Mouse (Mus musculus): Measurements from ENCODE around the gene Rbm20.
"Not testable (repeated sequence)": the region's sequence is repeated elsewhere in the genome, so short reads cannot be mapped to it uniquely, and the experiment has no call there.

Rbm20 gene

DNA sequence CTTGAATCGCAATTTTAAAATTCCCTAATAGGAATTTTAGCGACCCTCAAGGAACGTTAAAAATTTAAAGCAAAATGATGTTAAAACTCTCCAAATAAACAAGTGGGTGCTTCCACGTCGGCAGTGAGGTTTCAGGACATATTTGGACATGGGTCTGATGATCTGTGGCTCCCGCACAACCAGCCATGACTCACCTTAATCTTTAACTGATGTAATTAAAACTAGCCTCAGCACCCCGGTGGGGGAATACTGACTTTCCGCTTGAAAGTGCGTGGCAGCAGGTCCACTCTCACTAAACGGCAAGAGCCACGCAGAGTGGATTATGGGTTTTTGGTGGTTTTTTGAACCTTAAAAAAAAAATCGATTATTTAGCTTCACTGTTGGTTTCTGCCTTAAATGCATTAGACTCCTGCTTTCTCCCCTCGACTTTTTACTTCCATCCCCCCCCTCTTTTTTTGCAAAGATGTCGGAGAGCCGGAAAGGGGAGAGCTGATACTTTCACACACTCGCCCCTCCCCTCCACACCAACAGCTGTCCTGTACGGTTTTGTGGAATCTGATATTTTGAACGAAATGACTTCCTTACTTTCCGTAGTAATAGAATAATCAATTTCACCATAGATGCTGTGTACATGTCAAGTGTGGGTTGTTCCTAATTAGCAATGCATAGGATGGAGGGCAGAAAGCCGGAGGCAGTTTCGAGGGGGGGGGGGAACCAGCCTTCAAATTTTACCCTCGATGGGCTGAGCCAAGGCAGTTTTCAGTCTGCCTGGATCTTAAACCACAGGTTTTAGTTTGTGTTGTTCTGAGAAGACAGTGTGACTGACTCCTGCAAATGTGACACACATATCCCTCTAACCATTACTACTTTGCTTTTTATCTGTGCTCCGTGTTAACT, 117.1 kb downstream of the Rbm20 start:
- no peak for DNase-seq

- DNase-seq: no peak
Measured at GRCm38 (mm10) chr19:53794996-53795395, 117.9 kb downstream of the Rbm20 start.

DNA sequence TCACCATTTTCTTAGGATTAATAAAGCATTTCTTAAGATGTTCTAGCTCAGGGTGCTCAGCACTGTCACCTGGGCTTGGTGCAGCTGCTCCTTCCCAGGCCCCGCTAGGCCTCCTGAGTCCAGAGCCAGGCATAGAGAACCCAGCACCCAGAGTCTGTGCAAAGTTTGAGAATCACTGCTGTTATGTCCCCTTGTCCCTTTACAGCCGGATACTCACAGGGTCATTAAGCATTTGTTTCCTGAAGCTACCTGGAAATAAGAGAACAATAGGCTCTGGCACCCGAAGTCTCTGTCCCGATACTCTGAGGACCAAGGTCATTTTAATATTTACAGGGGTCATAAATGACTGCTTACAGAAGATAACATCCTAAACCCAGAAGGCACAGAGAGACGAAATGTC, 118.9 kb downstream of the Rbm20 start:
- DNase-seq: no peak

DNA sequence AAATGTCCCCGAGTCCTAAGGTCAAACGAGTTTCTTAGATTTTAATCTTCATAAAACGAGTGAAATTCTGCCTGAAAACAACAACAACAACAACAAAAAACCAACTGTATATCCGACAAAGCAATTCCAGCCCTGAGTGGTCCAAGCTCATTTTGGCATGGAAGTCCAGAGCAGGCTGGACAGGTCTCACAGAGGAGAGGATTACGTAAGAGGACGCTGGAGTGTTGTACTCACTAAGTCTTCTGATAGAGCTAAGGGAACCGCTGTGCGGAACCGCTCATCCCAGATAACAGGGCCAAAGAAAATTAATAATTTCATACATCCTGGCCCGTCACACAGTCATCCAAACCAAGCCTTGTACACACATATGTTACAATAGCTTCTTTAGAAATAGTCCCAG, 120.7 kb downstream of the Rbm20 start:
- DNase-seq: no peak

DNA sequence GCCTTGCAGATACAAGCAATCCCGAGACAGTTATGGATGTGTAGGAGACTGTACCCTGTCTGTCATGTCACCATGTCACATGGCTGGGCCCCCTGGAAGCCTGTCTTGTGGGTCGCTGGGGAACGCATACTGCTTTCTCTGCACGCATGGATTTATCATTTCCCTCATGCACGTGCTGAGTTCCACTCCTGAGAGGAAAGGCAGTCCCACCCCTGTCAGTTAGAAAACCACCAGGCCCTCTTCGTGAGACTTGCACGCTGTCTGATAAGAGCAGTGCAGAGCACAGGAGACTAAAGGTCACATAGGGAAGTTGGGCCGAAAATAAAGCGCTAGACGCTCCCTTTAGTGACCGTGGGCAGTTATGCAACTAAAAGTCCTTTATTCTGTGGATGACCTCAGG, 122.8 kb downstream of the Rbm20 start:
- no peak for DNase-seq

DNA sequence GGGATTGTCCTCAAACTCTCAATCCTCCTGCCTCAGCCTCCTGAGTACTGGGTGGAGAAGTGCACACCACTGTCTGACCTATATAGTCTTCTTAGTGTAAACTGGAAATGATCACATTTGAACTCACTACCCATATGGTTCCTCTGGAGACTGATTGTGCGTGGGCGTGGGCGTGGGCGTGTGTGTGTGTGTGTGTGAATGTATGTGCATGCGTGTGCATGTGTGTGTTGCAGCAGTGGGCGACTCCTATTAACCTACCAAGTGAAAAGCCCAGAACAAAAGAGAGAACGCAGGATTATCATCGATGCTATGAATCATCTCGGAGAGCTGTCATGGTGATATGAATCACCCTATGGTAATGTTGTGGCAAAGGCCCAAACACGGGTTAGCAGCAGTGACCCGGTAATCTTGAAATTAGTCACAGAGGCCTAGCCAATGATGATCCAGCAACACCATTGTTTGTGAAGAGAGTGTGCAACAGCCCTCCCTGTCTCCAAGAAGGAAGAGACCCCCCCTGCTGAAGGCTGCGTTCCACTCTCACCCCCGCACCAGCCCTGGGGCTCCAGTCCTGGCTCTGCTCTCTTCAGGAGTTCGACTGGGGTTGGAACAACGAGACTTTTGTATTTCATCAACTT, 123.4 kb downstream of the Rbm20 start:
- DNase-seq: no peak

- DNase-seq: no peak
Measured at GRCm38 (mm10) chr19:53801380-53801779, 124.3 kb downstream of the Rbm20 start.

- no peak for DNase-seq
Measured at GRCm38 (mm10) chr19:53801789-53802683, 124.9 kb downstream of the Rbm20 start.

DNA sequence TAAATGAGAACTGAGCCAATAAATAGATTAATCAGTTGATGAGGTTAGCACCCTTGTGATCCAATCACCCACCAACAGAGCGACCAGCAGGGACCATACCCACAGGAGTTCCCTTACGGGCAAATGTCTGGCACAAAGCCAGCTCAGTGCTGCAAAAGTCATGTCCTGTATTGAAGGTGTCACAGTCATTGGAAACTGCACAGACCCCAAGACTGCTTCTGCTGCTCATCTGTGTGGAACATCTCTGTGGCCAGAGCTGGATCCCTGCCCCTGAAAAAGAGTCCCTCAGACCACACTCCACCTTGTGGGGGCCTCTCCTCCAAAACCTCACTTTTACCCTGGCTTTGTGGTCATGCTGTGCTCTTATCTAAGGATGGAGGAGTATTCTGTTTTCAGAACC, 126.8 kb downstream of the Rbm20 start:
- no peak for DNase-seq

GRCm38 (mm10) chr19:53805063-53805462, 128.0 kb downstream of the Rbm20 start:
- DNase-seq: no peak

GRCm38 (mm10) chr19:53806126-53806525, 129.0 kb downstream of the Rbm20 start:
- DNase-seq: no peak

DNA sequence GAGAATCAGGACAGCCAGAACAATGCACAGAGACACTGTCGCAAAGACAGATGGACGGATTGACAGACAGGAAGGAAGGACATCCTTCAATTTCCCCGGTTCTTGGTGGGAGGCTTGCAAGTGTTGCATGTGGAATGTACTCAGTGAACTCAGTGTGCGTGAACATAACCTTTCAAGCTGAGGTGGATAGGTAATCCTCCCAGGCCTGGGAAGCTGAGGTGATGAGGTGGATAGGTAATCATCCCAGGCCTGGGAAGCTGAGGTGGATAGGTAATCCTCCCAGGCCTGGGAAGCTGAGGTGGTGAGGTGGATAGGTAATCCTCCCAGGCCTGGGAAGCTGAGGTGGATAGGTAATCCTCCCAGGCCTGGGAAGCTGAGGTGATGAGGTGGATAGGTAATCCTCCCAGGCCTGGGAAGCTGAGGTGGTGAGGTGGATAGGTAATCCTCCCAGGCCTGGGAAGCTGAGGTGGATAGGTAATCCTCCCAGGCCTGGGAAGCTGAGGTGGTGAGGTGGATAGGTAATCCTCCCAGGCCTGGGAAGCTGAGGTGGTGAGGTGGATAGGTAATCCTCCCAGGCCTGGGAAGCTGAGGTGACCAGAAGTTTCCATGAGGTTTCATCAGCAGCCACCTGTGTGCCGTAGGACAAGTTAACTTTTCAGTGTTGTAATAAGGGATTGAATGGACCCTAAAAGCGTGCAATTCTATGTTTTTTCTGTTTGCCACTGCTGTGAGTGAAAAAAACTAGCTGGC, 129.6 kb downstream of the Rbm20 start:
- DNase-seq: not testable (repeated sequence)

DNA sequence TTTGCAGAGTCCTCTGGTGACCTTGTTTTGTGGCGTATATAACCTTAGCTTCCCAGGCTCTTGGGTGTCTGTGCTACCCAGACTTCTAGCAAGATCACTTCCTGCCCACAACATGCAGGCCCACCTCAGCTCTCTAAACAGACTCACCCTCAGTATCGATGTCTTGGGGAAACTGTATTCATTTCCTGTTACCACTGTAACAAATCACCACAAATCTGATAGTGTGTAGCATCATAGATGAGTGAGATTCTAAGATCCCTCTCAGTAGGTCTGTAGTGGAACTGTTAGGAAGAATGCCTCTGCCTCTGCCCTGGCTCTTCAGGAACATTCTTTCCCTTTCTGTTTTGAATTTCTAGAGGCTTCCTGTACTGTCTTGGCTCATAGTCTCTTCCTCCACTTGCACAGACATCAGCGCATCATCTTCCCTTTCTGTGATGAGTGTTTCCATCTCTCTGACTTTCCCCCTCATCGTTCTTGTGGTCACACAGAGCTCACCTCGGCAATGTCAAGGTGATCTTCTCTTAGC, 130.2 kb downstream of the Rbm20 start:
- no peak for DNase-seq

GRCm38 (mm10) chr19:53808041-53808777, 131.1 kb downstream of the Rbm20 start:
- no peak for DNase-seq

GRCm38 (mm10) chr19:53809185-53809861, 132.2 kb downstream of the Rbm20 start:
- DNase-seq: no peak

DNA sequence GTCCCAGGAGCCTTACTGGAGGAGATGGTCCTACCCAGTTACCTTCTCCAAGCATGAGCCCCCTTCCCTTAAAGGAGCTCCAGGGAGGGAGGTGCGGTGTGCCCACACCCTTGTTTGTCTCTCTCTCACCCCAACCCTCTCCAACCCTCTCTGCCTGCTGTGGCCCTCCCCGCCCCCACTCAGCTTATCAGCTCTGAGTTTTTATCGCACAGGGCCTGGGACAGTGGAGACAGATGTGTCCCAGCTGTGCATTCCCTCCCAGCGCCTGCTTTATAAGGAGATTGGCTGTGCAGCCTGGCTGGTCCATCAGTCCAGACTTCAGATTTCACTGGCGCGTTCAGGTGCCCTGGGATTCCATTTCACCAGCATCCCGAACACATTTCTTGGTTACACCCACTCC, 132.9 kb downstream of the Rbm20 start:
- DNase-seq: no peak

DNA sequence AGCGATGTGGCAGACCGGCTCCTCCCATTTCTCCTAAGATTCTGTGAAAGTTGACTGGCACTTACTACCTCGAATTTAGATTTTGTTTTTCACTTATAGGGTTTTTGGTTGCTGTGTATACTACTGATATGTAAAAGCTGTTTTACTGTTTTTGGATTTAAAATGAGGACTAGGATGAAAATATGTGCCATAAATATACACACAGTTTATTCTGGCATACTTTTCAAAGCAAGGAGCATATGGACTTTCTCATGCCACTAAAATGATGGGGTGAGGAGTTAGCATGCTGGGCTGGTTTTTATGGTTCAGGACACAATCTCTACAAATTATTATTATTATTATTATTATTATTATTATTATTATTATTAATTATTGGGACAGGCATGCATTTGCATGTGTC, 133.5 kb downstream of the Rbm20 start:
- DNase-seq: no peak

GRCm38 (mm10) chr19:53813576-53813975, 136.5 kb downstream of the Rbm20 start:
- DNase-seq: no peak

DNA sequence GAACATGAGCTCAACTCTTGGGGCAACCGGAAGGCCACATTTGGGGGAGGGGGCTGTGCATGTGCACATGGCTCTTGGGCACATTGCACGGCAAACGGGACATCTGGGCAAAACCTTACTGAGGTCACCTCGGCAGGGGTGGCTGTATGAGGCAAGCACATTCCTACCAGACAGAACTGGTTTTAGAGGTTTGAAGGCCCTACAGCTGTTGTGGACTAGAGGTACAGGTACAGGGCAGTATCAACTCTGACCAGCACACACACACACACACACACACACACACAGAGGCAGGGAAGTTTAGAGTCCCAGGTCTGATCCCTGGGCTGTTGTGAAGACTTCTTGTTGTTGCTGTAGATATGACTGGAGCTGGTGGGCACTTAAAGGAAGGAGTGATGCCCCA, 138.6 kb downstream of the Rbm20 start:
- DNase-seq: no peak

DNA sequence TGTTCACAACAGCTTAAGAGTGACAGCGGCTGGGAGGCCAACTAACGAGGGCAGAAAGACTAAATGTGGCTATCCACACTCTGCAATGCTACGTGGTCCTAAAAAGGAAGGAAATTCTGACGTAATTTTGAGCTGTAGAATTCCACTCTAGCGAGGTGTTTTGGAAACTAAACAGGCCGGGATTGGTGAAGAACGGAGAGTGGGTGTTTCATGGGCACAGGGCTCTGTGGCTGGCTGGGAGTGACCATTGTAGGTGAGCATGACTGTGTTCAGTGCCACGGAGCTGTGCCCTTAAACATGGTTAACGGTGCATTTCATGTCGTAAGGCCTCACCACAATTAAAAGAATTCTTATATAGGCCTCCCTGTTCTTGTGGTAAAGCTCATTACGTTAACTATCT, 139.1 kb downstream of the Rbm20 start:
- no peak for DNase-seq

GRCm38 (mm10) chr19:53819299-53819698, 142.2 kb downstream of the Rbm20 start:
- no peak for DNase-seq

All from embryo, embryonic 11 days (tissue).